Mouse (Mus musculus): Measurements from ENCODE around the gene Ppip5k1.

DNA sequence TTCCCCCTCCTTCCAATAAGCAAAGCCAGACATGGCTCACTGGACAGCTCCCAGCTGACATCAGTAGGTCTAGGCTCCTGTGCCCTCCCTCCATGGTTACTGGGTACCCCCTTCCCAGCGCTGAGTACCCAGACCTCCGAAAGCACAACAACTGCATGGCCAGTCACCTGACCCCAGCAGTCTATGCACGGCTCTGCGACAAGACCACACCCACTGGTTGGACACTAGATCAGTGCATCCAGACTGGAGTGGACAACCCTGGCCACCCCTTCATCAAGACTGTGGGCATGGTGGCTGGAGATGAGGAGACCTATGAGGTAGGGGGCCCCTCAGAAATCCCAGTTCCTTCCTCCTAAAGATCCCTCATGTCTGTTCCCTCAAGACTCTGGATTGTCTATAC, 4.3 kb upstream of the Ppip5k1 start:
- TF ChIP-seq CTCF (IDR thresholded peaks at IDR 0.05), result no peak
- no peak for TF ChIP-seq POLR2A (IDR thresholded peaks at IDR 0.05; ENCODE audit: insufficient read depth, low read depth, low read length)
- TF ChIP-seq EP300 (IDR thresholded peaks at IDR 0.05; ENCODE audit: insufficient read depth, low read depth, low read length), result no peak
